Mouse (Mus musculus): ENCODE data around the gene Uevld. TPM values are rescaled to one million over a fixed set of nuclear protein-coding genes. Genes with fewer than 3 reads are reported as not detected.
A peak's percentile ranks its signal among the peaks of the same experiment; 100 is the strongest.

Gene Uevld
- polyA plus RNA-seq, 1 experiment from 2014 or later = 7.9 TPM

GRCm38 (mm10) chr7:46983280-46983679 is 25.0 kb upstream of the Uevld start, which contains the start of gene Gm9999:
TSS of gene Gm9999 (plus strand) at chr7:46983580.
- Histone ChIP-seq H3K27ac (ENCODE audit: low read length) (no peak within 1 kb of the TSS), H3K4me2 (ENCODE audit: low read depth, low read length) (no peak within 1 kb of the TSS), H3K4me1 (ENCODE audit: control insufficient read depth, insufficient read depth, low read length) (no peaks in the 10 kb centered on the region), H3K27me3 (ENCODE audit: control insufficient read depth, insufficient read depth, low read length) (no peaks in the 10 kb centered on the region), H3K4me3 (ENCODE audit: low read length) (no peak within 1 kb of the TSS), H3K9ac (ENCODE audit: low read length) (no peak within 1 kb of the TSS), H3K36me3 (ENCODE audit: control insufficient read depth, insufficient read depth) (no peaks in the 10 kb centered on the region), H3K9me3 (replicated peaks; ENCODE audit: control insufficient read depth, low read length) (no peaks in the 10 kb centered on the region)
- 82% methylated on average over 3 of the region's 3 CpGs for WGBS
- no peak for ATAC-seq (replicated peaks; ENCODE audit: extremely low read depth, insufficient read depth, low FRiP score)

- 83% methylated on average over 11 of the region's 11 CpGs for WGBS
- H3K4me1 ChIP-seq (ENCODE audit: control insufficient read depth, insufficient read depth, low read length) = no peaks in the 10 kb centered on the region
Observed at GRCm38 (mm10) chr7:46975456-46975855, 17.1 kb upstream of the Uevld start.

GRCm38 (mm10) chr7:46974648-46975047 is 16.3 kb upstream of the Uevld start:
- no peak overlapping the region for H3K27ac ChIP-seq (ENCODE audit: low read length)
- H3K27me3 ChIP-seq (ENCODE audit: control insufficient read depth, insufficient read depth, low read length) = no peaks in the 10 kb centered on the region
- H3K9ac ChIP-seq (ENCODE audit: low read length) = no peak overlapping the region
- no peaks in the 10 kb centered on the region for H3K4me1 ChIP-seq (ENCODE audit: control insufficient read depth, insufficient read depth, low read length)
- no peak overlapping the region for H3K4me2 ChIP-seq (ENCODE audit: low read depth, low read length)
- WGBS = 92% methylated on average over 4 of the region's 4 CpGs
- no peak for ATAC-seq (replicated peaks; ENCODE audit: extremely low read depth, insufficient read depth, low FRiP score)
- no peak overlapping the region for H3K4me3 ChIP-seq (ENCODE audit: low read length)
- peaks cover 3% of the 10 kb centered on the region; the same call in 1 of the 2 replicates for H3K9me3 ChIP-seq (replicated peaks; ENCODE audit: control insufficient read depth, low read length)
- H3K36me3 ChIP-seq (ENCODE audit: control insufficient read depth, insufficient read depth) = no peaks in the 10 kb centered on the region

More at GRCm38 (mm10) chr7:46975456-46975855, 17.1 kb upstream of the Uevld start:
- Histone ChIP-seq H3K4me2 (ENCODE audit: low read depth, low read length) (no peak overlapping the region), H3K9ac (ENCODE audit: low read length) (no peak overlapping the region), H3K27me3 (ENCODE audit: control insufficient read depth, insufficient read depth, low read length) (no peaks in the 10 kb centered on the region), H3K9me3 (replicated peaks; ENCODE audit: control insufficient read depth, low read length) (peaks cover 3% of the 10 kb centered on the region; the same call in 1 of the 2 replicates), H3K4me3 (ENCODE audit: low read length) (no peak overlapping the region), H3K36me3 (ENCODE audit: control insufficient read depth, insufficient read depth) (no peaks in the 10 kb centered on the region), H3K27ac (ENCODE audit: low read length) (no peak overlapping the region)
- ATAC-seq (replicated peaks; ENCODE audit: extremely low read depth, insufficient read depth, low FRiP score) = no peak

GRCm38 (mm10) chr7:46969898-46970297 is 11.6 kb upstream of the Uevld start:
- Histone ChIP-seq H3K9me3 (replicated peaks; ENCODE audit: control insufficient read depth, low read length) (peaks cover 3% of the 10 kb centered on the region; the same call in 1 of the 2 replicates), H3K4me2 (ENCODE audit: low read depth, low read length) (no peak overlapping the region), H3K27ac (ENCODE audit: low read length) (no peak overlapping the region), H3K4me3 (ENCODE audit: low read length) (no peak overlapping the region), H3K36me3 (ENCODE audit: control insufficient read depth, insufficient read depth) (no peaks in the 10 kb centered on the region), H3K9ac (ENCODE audit: low read length) (no peak overlapping the region), H3K27me3 (ENCODE audit: control insufficient read depth, insufficient read depth, low read length) (no peaks in the 10 kb centered on the region), H3K4me1 (ENCODE audit: control insufficient read depth, insufficient read depth, low read length) (no peaks in the 10 kb centered on the region)
- WGBS = 79% methylated on average over 4 of the region's 4 CpGs
- ATAC-seq (replicated peaks; ENCODE audit: extremely low read depth, insufficient read depth, low FRiP score) = no peak

GRCm38 (mm10) chr7:46964070-46964469 is 5.7 kb upstream of the Uevld start:
- Histone ChIP-seq H3K9me3 (replicated peaks; ENCODE audit: control insufficient read depth, low read length) (no peaks in the 10 kb centered on the region), H3K9ac (ENCODE audit: low read length) (no peak overlapping the region), H3K27me3 (ENCODE audit: control insufficient read depth, insufficient read depth, low read length) (no peaks in the 10 kb centered on the region), H3K4me1 (ENCODE audit: control insufficient read depth, insufficient read depth, low read length) (peaks cover 19% of the 10 kb centered on the region), H3K4me2 (ENCODE audit: low read depth, low read length) (no peak overlapping the region), H3K27ac (ENCODE audit: low read length) (no peak overlapping the region), H3K4me3 (ENCODE audit: low read length) (no peak overlapping the region), H3K36me3 (ENCODE audit: control insufficient read depth, insufficient read depth) (no peaks in the 10 kb centered on the region)
- ATAC-seq (replicated peaks; ENCODE audit: extremely low read depth, insufficient read depth, low FRiP score) = no peak
- WGBS = 79% methylated on average over 7 of the region's 7 CpGs

GRCm38 (mm10) chr7:46962806-46963618 is 4.7 kb upstream of the Uevld start:
- Histone ChIP-seq H3K27ac (ENCODE audit: low read length) (peak overlapping the region; percentile 86), H3K9ac (ENCODE audit: low read length) (peak overlapping the region; percentile 49), H3K36me3 (ENCODE audit: control insufficient read depth, insufficient read depth) (no peaks in the 10 kb centered on the region), H3K4me3 (ENCODE audit: low read length) (peak overlapping the region; percentile 10), H3K4me2 (ENCODE audit: low read depth, low read length) (peak overlapping the region; percentile 54), H3K27me3 (ENCODE audit: control insufficient read depth, insufficient read depth, low read length) (no peaks in the 10 kb centered on the region), H3K9me3 (replicated peaks; ENCODE audit: control insufficient read depth, low read length) (no peaks in the 10 kb centered on the region), H3K4me1 (ENCODE audit: control insufficient read depth, insufficient read depth, low read length) (peaks cover 19% of the 10 kb centered on the region)
- WGBS = 0% methylated on average over 9 of the region's 9 CpGs
- ATAC-seq (replicated peaks; ENCODE audit: extremely low read depth, insufficient read depth, low FRiP score) = peak; percentile 62

GRCm38 (mm10) chr7:46962132-46962531 is 3.8 kb upstream of the Uevld start:
- Histone ChIP-seq H3K4me2 (ENCODE audit: low read depth, low read length) (no peak overlapping the region), H3K4me3 (ENCODE audit: low read length) (no peak overlapping the region), H3K9ac (ENCODE audit: low read length) (no peak overlapping the region), H3K36me3 (ENCODE audit: control insufficient read depth, insufficient read depth) (no peaks in the 10 kb centered on the region), H3K4me1 (ENCODE audit: control insufficient read depth, insufficient read depth, low read length) (peaks cover 24% of the 10 kb centered on the region), H3K9me3 (replicated peaks; ENCODE audit: control insufficient read depth, low read length) (no peaks in the 10 kb centered on the region), H3K27me3 (ENCODE audit: control insufficient read depth, insufficient read depth, low read length) (no peaks in the 10 kb centered on the region), H3K27ac (ENCODE audit: low read length) (peak overlapping the region; percentile 86)
- no peak for ATAC-seq (replicated peaks; ENCODE audit: extremely low read depth, insufficient read depth, low FRiP score)

- H3K4me3 ChIP-seq (ENCODE audit: low read length) = no peak overlapping the region
- peaks cover 24% of the 10 kb centered on the region for H3K4me1 ChIP-seq (ENCODE audit: control insufficient read depth, insufficient read depth, low read length)
- no peak for ATAC-seq (replicated peaks; ENCODE audit: extremely low read depth, insufficient read depth, low FRiP score)
- no peaks in the 10 kb centered on the region for H3K27me3 ChIP-seq (ENCODE audit: control insufficient read depth, insufficient read depth, low read length)
- no peak overlapping the region for H3K27ac ChIP-seq (ENCODE audit: low read length)
- no peaks in the 10 kb centered on the region for H3K36me3 ChIP-seq (ENCODE audit: control insufficient read depth, insufficient read depth)
- H3K4me2 ChIP-seq (ENCODE audit: low read depth, low read length) = no peak overlapping the region
- WGBS = 34% methylated on average over 3 of the region's 3 CpGs
- no peaks in the 10 kb centered on the region for H3K9me3 ChIP-seq (replicated peaks; ENCODE audit: control insufficient read depth, low read length)
- H3K9ac ChIP-seq (ENCODE audit: low read length) = no peak overlapping the region
Observed at GRCm38 (mm10) chr7:46960991-46961390, 2.7 kb upstream of the Uevld start.

- Histone ChIP-seq H3K4me1 (ENCODE audit: control insufficient read depth, insufficient read depth, low read length) (peaks cover 24% of the 10 kb centered on the region), H3K36me3 (ENCODE audit: control insufficient read depth, insufficient read depth) (peaks cover 10% of the 10 kb centered on the region; the same call in 1 of the 2 replicates), H3K9ac (ENCODE audit: low read length) (peak overlapping the region; percentile 79), H3K4me2 (ENCODE audit: low read depth, low read length) (peak overlapping the region; percentile 74), H3K27ac (ENCODE audit: low read length) (no peak overlapping the region), H3K9me3 (replicated peaks; ENCODE audit: control insufficient read depth, low read length) (no peaks in the 10 kb centered on the region), H3K4me3 (ENCODE audit: low read length) (peak overlapping the region; percentile 71), H3K27me3 (ENCODE audit: control insufficient read depth, insufficient read depth, low read length) (no peaks in the 10 kb centered on the region)
- 17% methylated on average over 9 of the region's 9 CpGs for WGBS
- ATAC-seq (replicated peaks; ENCODE audit: extremely low read depth, insufficient read depth, low FRiP score) = no peak
Observed at GRCm38 (mm10) chr7:46958853-46959252, 526 bp upstream of the Uevld start.
